Mouse (Mus musculus): ENCODE measurements around the gene Bptf.
"Not testable (repeated sequence)": the region's sequence is repeated elsewhere in the genome, so short reads cannot be mapped to it uniquely, and the experiment has no call there.

The Bptf gene

DNA sequence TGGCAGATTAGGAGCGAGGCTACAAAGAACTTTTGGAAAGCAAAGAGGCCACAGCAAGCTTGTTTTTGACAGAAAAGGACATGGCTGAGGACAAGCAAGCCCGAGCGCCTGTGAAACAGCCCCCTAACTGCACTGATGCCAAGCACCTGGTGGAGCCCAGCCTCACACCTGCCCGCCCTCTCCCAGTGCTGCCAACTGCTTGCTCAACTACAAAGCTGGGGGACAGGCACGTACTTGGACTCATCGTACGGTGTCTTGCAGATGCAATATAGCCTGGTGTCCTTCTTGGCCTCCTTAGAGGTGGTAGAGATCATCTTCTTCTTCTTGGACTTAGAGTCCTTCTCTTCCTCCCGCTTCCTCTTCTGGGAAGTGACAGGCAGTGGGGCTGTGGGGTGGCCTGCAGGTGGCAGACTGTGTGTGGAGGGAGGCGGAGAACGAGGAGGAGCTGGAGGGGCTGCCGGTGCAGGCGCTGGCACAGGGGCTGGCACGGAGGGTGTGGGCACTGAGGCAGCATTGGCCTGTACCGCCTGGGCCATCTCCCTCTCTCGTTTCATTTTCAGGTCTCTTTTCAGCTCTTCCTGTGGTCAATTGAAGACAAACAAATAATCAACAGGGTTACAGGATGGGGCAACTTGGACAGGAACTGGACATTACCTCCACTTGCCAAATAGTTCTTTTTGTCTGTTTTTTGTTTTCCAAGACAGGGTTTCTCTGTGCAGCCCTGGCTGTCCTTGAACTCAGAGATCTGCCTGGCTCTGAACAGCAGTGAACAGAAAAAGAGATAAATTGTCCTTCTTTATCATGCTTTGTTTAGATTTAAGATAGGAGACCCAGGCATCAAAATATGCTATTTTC lies 84.9 kb downstream of the Bptf start:
- DNase-seq (ENCODE audit: low spot score): no peak

DNA sequence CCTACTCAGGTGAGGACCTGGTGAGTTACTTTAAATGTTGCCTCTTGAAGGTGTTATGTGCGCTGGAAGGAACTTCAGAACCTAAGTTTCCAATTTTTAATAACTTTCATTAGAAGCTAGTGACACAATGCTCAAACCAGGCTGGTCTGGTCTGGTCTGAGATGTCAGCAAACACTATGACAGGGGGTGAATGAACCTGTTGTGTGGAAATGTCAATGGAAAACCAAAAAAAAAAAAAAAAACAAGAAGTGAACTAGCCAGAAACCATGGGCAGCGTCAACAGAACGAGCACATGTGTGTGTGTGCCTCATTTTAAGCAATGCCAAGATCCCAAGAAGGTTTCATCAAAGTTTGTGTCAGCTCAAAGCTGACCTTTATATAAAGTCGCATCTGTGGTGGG lies 86.4 kb downstream of the Bptf start:
- no peak for DNase-seq (ENCODE audit: low spot score)

DNA sequence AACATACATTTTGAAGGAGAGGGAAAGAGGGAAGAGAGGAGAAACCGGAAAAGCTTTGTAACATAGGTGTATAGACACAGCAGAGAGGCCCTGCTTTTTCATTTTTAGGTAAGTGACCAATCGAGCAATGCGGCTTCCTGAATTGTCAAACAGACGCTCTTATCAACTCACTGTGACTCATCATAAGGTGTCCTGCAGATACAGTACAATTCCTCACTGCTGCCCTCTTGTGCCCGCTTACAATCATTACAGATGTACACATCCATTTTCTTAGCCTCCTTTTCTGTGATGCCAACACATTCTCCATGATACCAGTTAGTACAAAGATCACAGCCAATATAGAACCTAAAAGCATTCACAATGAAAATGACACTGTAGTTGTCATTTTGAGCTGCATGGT lies 87.6 kb downstream of the Bptf start:
- peak; percentile 84 for DNase-seq (ENCODE audit: low spot score)

DNA sequence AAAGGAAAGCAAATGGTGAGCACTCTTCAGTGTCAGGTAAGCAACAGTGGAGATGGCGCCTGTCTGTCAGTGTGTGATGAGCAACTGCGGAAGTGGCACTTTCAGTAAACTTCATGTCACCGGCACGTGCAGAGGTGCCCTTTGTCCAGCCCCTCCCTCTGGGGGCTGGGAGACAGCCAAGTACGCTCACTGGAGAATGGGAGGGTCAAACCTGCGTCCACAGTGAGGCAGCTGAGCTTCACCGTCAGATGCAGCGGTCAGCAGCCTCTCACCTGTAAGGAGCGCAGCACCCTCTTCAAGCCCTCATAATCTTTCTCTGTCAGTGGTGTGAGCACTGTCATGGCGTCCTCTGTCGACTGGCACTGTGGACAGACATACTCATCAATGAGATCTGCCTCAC lies 88.6 kb downstream of the Bptf start:
- DNase-seq (ENCODE audit: low spot score): no peak

DNA sequence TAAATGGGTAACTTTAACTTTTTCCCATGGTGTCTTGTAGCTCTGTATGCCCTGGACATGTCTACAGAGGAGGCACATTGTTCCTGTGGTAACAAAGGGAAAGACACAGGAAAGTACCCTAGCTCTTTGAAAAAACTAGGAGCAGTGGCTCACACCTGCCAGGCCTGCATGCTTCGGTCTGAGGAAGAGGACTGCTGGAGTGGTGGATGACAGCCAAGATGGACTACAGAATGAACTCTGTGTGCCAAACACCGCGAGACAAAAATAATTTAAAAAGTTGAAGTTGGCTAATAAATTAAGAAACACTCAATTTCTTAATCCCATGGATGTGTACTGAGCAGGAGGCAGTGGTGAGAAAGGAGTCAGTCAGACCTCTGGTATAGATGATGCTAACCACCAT lies 90.5 kb downstream of the Bptf start:
- DNase-seq (ENCODE audit: low spot score): no peak

DNA sequence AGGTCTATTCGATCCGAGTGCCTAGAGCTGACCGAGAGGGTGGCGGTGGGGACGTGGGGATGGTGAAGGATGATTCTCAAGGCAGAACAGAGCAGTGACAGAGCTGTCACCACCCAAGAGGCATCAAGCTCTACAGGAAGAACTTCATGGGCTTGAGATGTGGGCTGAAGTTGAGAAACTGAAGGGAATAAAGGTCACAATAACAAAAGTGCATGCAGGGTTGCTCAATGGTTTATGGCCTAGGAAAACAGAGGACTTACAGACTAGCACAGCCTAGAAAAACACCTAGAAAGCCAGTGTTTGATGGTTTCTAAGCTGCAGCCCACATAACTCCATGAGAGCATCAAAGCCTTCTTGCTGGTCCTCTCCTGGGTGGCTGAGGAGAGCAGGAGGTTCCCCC lies 92.5 kb downstream of the Bptf start:
- no peak for DNase-seq (ENCODE audit: low spot score)

DNA sequence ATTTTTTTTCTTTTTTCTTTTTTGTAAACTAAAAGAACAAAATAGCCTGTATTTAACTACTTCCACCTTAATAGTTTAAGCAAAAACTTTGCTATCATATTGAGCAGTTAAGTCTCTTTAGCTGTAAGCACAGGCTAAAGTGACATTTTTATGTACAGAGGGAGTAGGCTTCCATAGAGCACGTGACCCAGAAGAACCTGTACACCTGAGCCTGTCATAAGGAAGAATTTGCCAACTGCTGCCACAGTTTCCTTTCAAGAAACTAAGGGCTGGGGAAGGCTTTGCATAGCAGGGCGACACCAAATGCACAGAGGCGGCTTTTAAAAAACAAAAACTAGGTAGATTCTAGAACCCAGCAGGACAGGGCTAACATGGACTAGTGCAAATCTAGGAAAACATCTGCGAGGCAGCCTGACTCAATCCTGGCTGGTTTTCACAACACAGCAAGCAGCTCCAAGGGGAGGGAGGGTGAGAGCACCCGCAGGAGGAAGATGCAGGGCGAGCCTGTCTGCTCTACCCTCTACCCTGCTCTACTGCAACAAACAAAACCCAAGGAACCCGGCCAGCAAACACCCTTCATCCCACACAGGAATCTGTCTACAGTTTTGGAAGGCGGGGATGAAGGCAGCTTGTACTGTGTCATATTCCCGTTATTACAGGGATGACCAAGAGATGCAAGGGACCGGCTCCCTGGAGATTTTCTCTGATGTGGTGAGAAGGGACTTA lies 97.7 kb downstream of the Bptf start:
- DNase-seq (ENCODE audit: low spot score): no peak

DNA sequence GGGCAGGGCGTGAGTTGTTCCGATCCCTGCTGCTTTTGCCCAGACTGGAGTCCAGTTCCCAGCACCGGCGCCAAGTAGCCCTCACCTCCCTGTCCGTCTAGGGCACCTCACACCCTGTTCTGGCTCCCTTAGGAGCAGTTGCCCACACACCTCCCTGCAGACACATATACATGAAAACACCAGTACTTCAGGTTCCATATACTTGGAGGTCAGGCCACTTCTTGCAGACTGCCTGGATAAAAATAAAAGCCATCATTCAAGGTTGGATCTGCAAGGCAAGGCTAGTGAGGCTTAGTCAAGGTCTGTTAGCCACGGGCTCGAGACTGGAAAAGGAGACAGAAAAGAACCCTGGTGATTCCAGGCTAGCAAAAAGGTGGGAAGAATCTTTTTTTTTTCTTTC lies 100.3 kb downstream of the Bptf start:
- DNase-seq (ENCODE audit: low spot score): no peak

DNA sequence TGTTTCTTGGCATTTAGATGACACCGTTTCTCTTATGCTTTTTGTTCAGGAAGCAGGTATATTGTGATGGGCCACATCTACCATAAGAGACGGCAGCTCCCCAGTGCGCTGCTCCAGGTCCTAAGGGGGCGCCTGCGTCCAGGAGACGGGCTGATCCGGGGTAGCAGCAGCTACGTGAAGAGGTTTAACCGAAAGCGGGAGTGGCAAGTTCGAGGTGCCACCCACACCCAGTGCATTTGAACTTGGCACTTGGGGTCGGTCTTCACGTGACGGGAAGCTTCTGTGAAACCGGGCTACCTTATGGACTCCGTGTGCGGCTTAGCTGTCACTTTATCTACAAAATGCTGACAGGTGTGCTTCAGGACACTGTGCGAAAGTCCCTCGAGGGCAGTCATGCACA lies 102.4 kb downstream of the Bptf start:
- DNase-seq (ENCODE audit: low spot score): no peak

DNA sequence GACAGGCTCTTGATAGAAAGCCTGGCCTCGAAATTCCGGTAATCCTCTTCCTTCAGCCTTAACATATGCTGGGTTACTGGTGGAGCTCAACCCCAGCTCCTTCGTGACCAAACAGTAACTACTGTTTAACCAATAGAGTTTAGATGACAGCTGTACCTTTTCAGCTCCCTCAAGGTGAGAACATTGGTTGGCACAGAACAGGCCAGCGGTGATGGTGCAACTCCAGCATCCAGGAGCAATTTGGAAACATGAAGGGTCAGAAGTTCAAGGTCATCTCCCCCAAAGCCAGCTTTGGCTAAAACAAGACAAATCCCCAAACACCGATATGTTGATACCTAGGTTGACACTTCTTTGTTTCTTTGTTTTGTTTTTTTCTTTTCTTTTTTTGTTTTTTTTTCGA lies 103.2 kb downstream of the Bptf start:
- no peak for DNase-seq (ENCODE audit: low spot score)

DNA sequence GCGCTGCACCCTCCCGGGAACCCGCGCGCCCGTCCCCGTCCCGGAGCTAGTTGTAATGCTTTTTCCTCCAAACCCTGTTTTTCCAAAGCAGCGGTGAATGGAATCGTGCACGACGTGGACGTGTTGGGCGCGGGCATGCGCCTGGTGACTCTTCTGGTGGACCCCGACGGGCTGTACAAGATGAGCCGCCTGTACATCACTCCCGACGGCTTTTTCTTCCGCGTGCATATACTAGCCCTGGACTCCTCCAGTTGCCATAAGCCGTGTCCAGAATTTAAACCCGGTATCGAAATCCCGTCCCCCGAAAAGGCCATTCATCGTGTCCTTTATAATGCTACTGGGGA lies 103.7 kb downstream of the Bptf start:
- DNase-seq (ENCODE audit: low spot score): no peak

DNA sequence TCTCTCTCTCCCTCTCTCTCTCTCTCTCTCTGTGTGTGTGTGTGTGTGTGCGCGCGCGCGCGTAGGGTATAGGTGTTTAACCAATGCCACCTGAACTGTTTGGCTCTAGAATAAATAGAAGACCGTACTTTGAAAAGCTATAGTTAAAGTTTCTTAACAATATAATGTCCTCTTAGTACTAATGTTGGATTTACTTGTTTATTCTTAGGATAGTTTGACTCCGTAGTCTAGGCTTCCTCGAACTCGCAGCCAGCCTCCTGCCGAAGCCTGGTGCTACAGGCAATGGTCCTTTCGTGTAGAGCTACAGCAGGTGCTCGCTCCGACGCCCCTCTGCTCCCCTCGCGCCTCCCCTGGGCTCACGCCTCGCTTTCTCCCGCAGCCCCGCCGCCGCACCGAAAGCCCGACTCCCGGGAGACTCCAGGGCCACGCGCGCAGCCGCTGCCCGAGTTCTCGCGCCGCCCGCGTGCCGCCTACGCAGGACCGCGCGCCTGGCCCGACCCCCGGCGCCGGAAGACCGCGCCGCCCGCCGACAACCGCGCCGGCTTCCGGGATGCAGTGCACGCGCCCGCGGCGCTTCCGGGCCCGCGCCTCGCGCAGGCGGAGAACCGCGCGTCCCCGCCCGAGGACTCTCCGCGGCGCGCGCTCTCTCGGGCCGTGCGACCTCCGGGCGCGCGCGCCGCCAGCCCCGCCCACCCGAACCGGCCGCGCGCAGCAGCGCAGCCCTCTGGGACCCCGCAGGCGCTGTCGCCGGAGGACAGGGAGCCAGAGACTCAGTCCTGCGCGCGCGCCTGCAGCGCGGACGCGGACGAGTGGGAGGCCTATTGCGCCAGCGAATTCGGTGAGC lies 104.3 kb downstream of the Bptf start:
- DNase-seq (ENCODE audit: low spot score): peak; percentile 93

DNA sequence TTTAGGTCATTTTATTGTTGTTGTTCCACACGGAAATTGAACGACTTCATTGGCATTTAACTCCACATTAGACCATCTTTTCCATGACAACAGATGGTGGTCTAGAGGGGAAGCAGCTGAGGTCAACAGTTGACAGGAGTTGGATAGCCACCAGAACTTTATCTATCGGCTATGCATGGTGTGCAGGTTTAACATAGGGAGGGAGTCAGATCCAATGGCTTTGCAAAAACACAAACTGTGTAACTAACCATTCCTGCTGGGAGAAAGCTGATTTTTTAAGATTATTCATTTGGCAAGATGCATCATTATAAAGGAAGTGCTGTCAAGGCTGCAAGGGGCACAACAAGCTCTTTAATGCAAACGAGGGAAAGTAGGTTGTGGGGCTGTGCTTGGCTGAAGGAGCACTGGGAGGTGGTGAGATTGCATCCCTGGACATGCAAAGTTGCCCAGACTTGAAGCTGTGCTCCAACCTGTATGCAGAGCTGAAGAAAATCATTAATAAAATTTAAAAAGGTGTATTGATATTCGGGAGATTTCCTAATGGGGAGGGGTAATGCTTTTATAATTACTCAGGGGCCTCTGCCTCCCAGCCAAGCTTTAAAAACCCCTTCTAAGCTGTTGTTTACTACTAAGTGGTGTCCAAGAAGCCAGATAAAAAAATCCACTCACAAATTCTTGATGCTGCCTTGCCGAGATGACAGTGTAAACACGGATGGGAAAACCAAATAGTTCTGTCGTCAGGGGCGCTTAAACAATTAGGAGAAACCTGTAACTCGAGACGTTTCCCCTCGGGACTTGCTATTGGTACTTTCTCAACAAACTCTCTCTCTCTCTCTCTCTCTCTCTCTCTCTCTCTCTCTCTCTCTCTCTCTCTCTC lies 105.1 kb downstream of the Bptf start:
- DNase-seq (ENCODE audit: low spot score): peak; percentile 74

DNA sequence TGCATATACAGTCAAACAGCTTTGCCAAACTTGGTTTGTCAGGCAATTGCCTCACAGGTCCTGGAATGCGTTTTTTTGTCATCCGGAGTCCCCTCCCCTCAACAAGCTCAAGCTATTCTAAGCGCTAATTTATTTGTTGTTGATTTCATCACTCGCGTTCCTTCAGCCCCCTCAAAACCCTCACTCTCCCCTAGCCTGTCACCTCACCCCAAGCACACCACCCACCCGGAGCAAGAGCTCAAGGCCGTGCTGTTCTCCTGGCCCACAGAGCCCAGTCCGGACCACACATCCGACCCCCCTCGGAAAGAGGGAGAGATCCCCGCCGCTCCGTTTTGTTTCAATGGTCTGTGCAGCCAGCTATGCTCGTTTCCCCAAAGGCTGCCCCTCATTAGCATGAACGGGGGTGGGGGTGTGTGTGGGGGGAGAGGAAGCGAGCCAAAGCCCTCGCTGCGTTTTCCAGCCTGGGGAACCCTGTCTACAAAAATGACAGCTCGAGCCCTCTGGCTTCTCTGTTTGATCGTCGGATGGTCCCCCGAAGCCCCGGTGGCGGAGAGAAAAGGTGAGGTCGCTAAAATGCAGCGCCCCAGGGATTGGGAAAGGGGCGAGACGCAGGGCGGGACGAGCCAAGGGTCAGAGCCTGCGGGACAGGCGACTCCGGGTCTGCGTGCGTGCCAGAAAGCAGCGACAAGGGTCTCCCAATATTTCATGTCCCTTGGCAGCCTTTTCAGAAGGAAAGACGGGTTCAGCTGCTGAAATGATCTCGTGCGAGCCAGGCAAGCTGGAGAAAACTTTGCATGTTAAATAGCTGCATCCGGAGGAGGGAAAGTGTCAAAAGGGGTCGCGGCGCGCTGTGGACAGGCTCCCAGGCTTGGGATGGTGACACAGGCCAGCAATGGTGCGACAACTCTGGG lies 106.3 kb downstream of the Bptf start, which contains the start of gene 1810010H24Rik:
Gene 1810010H24Rik, plus strand, starts transcription at position 271 of the 911 bp plus-strand sequence.
- peak; percentile 66 for DNase-seq (ENCODE audit: low spot score)

DNA sequence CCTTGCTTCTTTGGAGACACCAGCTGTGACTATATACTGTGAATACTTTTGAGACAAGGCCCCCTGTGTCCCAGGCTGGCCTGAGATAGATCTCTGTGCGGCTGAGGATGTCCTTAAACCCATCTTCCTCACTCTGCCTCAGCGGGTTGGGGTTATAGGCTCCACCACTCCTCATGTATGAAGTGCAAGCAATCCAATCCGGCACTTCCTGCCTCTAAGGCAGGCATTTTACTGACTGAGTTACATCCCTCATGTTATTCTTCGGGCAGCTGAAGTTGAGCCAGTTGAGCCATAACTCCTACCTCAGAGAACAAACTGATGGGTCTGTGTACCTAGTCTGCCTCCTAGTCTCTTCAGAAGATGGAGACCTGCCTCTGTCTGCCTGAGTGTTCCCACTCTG lies 107.5 kb downstream of the Bptf start:
- peak; percentile 22 for DNase-seq (ENCODE audit: low spot score)

DNA sequence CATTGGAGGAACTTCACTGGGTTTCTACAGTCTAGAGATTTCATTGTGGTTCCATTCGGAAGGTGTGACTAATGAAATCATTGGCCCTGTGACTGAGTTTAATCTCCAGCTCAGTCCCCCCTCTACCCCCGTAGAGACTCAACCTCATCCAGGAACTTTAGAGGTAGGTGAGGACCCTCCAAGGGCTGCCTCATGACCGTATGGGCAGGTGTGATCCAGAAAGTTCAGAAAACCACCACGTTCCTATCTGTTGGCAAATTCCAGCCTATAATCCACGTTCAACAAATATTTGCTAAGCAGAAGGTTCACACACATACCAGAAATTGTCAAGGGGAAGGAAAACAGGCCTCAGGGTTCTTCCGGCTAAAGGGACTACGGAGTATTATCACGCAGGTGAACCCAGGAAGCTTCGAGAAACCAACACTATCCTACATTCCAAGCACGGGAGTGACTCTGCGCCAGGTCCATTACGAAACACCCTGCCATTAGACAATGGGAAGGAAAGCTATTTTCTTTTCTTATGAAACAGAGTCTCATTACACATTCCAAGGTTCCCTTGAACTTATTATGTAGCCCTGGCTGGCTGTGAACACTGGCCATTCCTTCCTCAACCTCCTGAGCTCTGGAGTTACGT lies 109.8 kb downstream of the Bptf start:
- DNase-seq (ENCODE audit: low spot score): no peak

DNA sequence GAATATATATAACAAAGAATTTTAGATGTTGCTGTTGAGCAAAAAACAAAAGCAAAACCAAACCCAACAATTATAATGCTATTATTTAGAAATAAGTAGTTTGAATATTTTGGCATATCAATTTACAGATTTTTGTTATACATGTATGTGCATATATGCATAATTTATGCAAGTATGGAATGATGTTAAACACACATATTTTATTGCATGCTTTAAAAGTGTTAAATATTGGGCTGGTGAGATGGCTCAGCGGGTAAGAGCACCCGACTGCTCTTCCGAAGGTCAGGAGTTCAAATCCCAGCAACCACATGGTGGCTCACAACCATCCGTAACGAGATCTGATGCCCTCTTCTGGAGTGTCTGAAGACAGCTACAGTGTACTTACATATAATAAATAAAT lies 112.2 kb downstream of the Bptf start:
- not testable (repeated sequence) for DNase-seq (ENCODE audit: low spot score)

DNA sequence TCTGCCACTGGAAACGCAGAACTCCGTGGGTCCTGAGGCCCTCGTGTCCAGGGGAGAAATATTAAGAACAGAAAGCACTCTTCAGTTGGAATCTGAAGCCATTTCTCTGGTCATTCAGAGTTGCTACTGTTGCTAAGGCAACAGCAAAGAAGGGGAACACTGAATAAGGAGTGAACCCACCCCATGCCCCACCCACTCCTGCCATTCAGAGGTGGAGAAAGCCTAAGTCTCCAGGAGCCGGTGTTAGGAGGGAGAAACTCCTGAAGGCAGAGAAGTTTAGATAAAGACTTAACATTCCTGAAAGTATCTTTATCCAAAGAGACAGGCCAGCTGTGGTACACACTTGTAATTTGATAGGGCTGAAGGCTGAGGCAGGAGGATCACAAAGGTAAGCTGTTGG lies 112.6 kb downstream of the Bptf start:
- no peak for DNase-seq (ENCODE audit: low spot score)

DNA sequence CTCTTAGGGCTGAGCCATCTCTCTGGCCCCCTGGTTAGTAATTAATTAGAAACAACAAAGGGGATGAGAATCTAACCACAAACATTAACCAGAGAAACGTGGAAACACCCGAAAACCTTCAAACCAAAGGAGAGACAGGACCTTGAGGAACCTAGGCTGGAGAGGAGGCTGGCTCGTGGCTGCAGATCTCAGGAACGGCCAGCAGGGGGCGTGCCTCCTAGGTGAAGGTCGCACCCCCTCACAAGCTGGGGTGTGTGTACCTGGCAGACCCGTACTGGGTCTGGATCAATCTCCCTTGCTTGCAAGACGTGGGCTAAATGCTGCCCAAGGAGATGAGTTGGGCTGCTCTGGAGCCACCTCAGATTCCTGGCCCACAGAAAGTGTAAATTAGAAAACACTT lies 113.3 kb downstream of the Bptf start:
- DNase-seq (ENCODE audit: low spot score): no peak

DNA sequence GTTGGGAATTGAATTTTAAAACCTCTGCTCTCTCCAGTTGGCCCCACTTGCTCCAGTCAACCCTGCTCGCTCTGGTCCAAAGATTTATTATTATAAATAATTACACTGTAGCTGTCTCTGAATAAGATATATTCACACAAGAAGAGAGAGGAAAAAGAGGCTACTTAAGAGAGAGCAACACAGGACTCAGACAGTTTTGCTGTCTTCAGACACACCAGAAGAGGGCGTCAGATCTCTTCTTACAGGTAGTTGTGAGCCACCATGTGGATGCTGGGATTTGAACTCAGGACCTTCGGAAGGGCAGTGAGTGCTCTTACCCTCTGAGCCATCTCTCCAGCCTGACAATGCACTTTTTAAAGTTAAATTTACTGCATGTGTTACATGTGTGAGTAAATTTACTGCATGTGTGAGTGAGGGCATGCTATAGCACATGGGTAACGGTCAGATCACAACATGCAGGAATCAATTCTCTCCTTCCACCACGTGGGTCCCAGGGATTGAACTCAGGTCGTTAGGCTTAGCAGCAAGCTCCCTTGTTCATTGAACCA lies 114.5 kb downstream of the Bptf start:
- DNase-seq (ENCODE audit: low spot score): no peak
